Mouse (Mus musculus) liver, embryonic 13.5 days (tissue): ENCODE measurements around the gene Klhl31. TPM values are rescaled to one million over a fixed set of nuclear protein-coding genes. Genes with fewer than 3 reads are reported as not detected.
A peak's percentile ranks its signal among the peaks of the same experiment; 100 is the strongest.

Experiments
- ATAC-seq: fragments of 200-750 bp; cut with Nextera tagmentation; 2 replicates; pipeline ENCODE4 v1.8.0; 2017; ENCODE audit warnings: low read depth, mild to moderate bottlenecking, moderate number of reproducible peaks, moderate library complexity
- DNase-seq: peaks from one replicate; pipeline ENCODE4 v3.0.0; 2022
- H3K27ac ChIP-seq: fragments of 300-500 bp; sonication (generic); 2 replicates; pipeline ENCODE4 v1.5.1; 2015; ENCODE audit warnings: moderate library complexity, mild to moderate bottlenecking, inconsistent platforms
- H3K27me3 ChIP-seq: fragments of 300-500 bp; sonication (generic); 2 replicates; pipeline ENCODE4 v1.6.1; 2015; ENCODE audit warnings: mild to moderate bottlenecking, inconsistent platforms
- H3K36me3 ChIP-seq: fragments of 300-500 bp; sonication (generic); 2 replicates; pipeline ENCODE4 v1.6.1; 2015; ENCODE audit warnings: mild to moderate bottlenecking, inconsistent platforms
- H3K4me1 ChIP-seq: fragments of 300-500 bp; sonication (generic); replicated peaks from 2 replicates; pipeline ENCODE4 v1.6.1; 2015; ENCODE audit warnings: inconsistent platforms
- H3K4me2 ChIP-seq: fragments of 300-500 bp; sonication (generic); 2 replicates; pipeline ENCODE4 v1.6.1; 2015; ENCODE audit warnings: inconsistent platforms, mild to moderate bottlenecking, moderate library complexity
- H3K4me3 ChIP-seq: fragments of 300-500 bp; sonication (generic); replicated peaks from 2 replicates; pipeline ENCODE4 v1.5.1; 2015; ENCODE audit warnings: mild to moderate bottlenecking, inconsistent platforms
- H3K9ac ChIP-seq: fragments of 300-500 bp; sonication (generic); 2 replicates; pipeline ENCODE4 v1.6.1; 2015; ENCODE audit warnings: mild to moderate bottlenecking, inconsistent platforms
- H3K9me3 ChIP-seq: fragments of 300-500 bp; sonication (generic); replicated peaks from 2 replicates; pipeline ENCODE4 v1.6.1; 2016; ENCODE audit warnings: inconsistent platforms
- WGBS: fragments of 180-500 bp; shearing (Covaris S2); methylation state at CpG from one replicate; pipeline ENCODE4 v1.1.7; 2015; ENCODE audit not compliant: insufficient replicate concordance; 5-methylcytosine and 5-hydroxymethylcytosine counted together
- polyA plus RNA-seq: library from polyadenylated mRNA; unstranded; fragments of >200 nt; fragmentation: Nextera tagmentation; extraction: Ambion mirVana; gene quantifications from 2 replicates; pipeline ENCODE4 v1.2.1, GENCODE M21; 2015

The Klhl31 gene
- 0.24 TPM in 2 replicates for polyA plus RNA-seq

- Histone ChIP-seq H3K27me3 (no peaks in the 10 kb centered on the region), H3K36me3 (no peaks in the 10 kb centered on the region), H3K9me3 (no peaks in the 10 kb centered on the region), H3K4me3 (no peak within 1 kb of the TSS), H3K4me2 (no peak within 1 kb of the TSS), H3K4me1 (no peaks in the 10 kb centered on the region), H3K9ac (no peak within 1 kb of the TSS), H3K27ac (no peak within 1 kb of the TSS)
- 37% methylated on average over 10 of the region's 10 CpGs for WGBS
- no peak for ATAC-seq
- no peak for DNase-seq
Observed at GRCm38 (mm10) chr9:77636450-77636951, at the start of gene Klhl31. Gene Klhl31, plus strand, starts transcription at chr9:77636500.

- Histone ChIP-seq H3K4me1 (no peaks in the 10 kb centered on the region), H3K9me3 (no peaks in the 10 kb centered on the region), H3K4me3 (no peak overlapping the region), H3K9ac (no peak overlapping the region), H3K36me3 (no peaks in the 10 kb centered on the region), H3K4me2 (no peak overlapping the region), H3K27ac (no peak overlapping the region), H3K27me3 (no peaks in the 10 kb centered on the region)
- ATAC-seq (no peak), DNase-seq (no peak)
- WGBS: 65% methylated on average over 6 of the region's 6 CpGs
Observed at GRCm38 (mm10) chr9:77586806-77587591, 49.3 kb upstream of the Klhl31 start.

- no peaks in the 10 kb centered on the region for H3K9me3 ChIP-seq
- DNase-seq (no peak), ATAC-seq (no peak)
- 76% methylated on average over 7 of the region's 7 CpGs for WGBS
- H3K4me3 ChIP-seq: no peak overlapping the region
- H3K4me2 ChIP-seq: no peak overlapping the region
- H3K27ac ChIP-seq: no peak overlapping the region
- H3K4me1 ChIP-seq: no peaks in the 10 kb centered on the region
- no peaks in the 10 kb centered on the region for H3K27me3 ChIP-seq
- H3K9ac ChIP-seq: no peak overlapping the region
- H3K36me3 ChIP-seq: no peaks in the 10 kb centered on the region
Observed at GRCm38 (mm10) chr9:77587616-77588015, 48.7 kb upstream of the Klhl31 start.

- Histone ChIP-seq H3K27me3 (no peaks in the 10 kb centered on the region), H3K9ac (no peak overlapping the region), H3K36me3 (no peaks in the 10 kb centered on the region), H3K27ac (no peak overlapping the region), H3K9me3 (no peaks in the 10 kb centered on the region), H3K4me1 (no peaks in the 10 kb centered on the region), H3K4me2 (no peak overlapping the region), H3K4me3 (no peak overlapping the region)
- ATAC-seq (no peak), DNase-seq (no peak)
- 32% methylated on average over 2 of the region's 2 CpGs for WGBS
Observed at GRCm38 (mm10) chr9:77589496-77589895, 46.8 kb upstream of the Klhl31 start.

- H3K27ac ChIP-seq: no peak overlapping the region
- WGBS: 40% methylated on average over 4 of the region's 4 CpGs
- H3K9me3 ChIP-seq: no peaks in the 10 kb centered on the region
- H3K9ac ChIP-seq: no peak overlapping the region
- DNase-seq: no peak
- ATAC-seq: no peak
- H3K27me3 ChIP-seq: no peaks in the 10 kb centered on the region
- H3K36me3 ChIP-seq: no peaks in the 10 kb centered on the region
- H3K4me2 ChIP-seq: no peak overlapping the region
- no peaks in the 10 kb centered on the region for H3K4me1 ChIP-seq
- no peak overlapping the region for H3K4me3 ChIP-seq
Observed at GRCm38 (mm10) chr9:77592423-77592822, 43.9 kb upstream of the Klhl31 start.

- no peak for DNase-seq
- no peak overlapping the region for H3K27ac ChIP-seq
- H3K4me3 ChIP-seq: no peak overlapping the region
- WGBS: 62% methylated on average over 12 of the region's 12 CpGs
- no peaks in the 10 kb centered on the region for H3K9me3 ChIP-seq
- no peaks in the 10 kb centered on the region for H3K27me3 ChIP-seq
- no peak overlapping the region for H3K9ac ChIP-seq
- ATAC-seq: no peak
- no peak overlapping the region for H3K4me2 ChIP-seq
- no peaks in the 10 kb centered on the region for H3K4me1 ChIP-seq
- no peaks in the 10 kb centered on the region for H3K36me3 ChIP-seq
Observed at GRCm38 (mm10) chr9:77595006-77595626, 41.2 kb upstream of the Klhl31 start.

- Histone ChIP-seq H3K27me3 (no peaks in the 10 kb centered on the region), H3K4me3 (no peak overlapping the region), H3K9ac (no peak overlapping the region), H3K9me3 (no peaks in the 10 kb centered on the region), H3K36me3 (no peaks in the 10 kb centered on the region), H3K27ac (no peak overlapping the region), H3K4me1 (no peaks in the 10 kb centered on the region), H3K4me2 (no peak overlapping the region)
- ATAC-seq (no peak), DNase-seq (peak; percentile 59)
- 20% methylated on average over 7 of the region's 7 CpGs for WGBS
Observed at GRCm38 (mm10) chr9:77596355-77596754, 39.9 kb upstream of the Klhl31 start.

- 32% methylated on average over 3 of the region's 3 CpGs for WGBS
- no peak for DNase-seq
- Histone ChIP-seq H3K9ac (no peak overlapping the region), H3K4me1 (no peaks in the 10 kb centered on the region), H3K27me3 (no peaks in the 10 kb centered on the region), H3K4me2 (no peak overlapping the region), H3K27ac (no peak overlapping the region), H3K9me3 (no peaks in the 10 kb centered on the region), H3K36me3 (no peaks in the 10 kb centered on the region), H3K4me3 (no peak overlapping the region)
- no peak for ATAC-seq
Observed at GRCm38 (mm10) chr9:77598560-77598959, 37.7 kb upstream of the Klhl31 start.

- Histone ChIP-seq H3K4me2 (no peak overlapping the region), H3K4me1 (no peaks in the 10 kb centered on the region), H3K27me3 (no peaks in the 10 kb centered on the region), H3K9ac (no peak overlapping the region), H3K9me3 (no peaks in the 10 kb centered on the region), H3K36me3 (no peaks in the 10 kb centered on the region), H3K4me3 (no peak overlapping the region), H3K27ac (no peak overlapping the region)
- 72% methylated on average over 10 of the region's 10 CpGs for WGBS
- ATAC-seq (no peak), DNase-seq (no peak)
Observed at GRCm38 (mm10) chr9:77602302-77603266, 33.7 kb upstream of the Klhl31 start.

- Histone ChIP-seq H3K9ac (no peak overlapping the region), H3K4me3 (no peak overlapping the region), H3K27ac (no peak overlapping the region), H3K9me3 (no peaks in the 10 kb centered on the region), H3K36me3 (no peaks in the 10 kb centered on the region), H3K27me3 (no peaks in the 10 kb centered on the region), H3K4me2 (no peak overlapping the region), H3K4me1 (no peaks in the 10 kb centered on the region)
- WGBS: 78% methylated on average over 1 of the region's 1 CpGs
- ATAC-seq (no peak), DNase-seq (no peak)
Observed at GRCm38 (mm10) chr9:77603965-77604509, 32.3 kb upstream of the Klhl31 start.

- 24% methylated on average over 6 of the region's 6 CpGs for WGBS
- no peak for ATAC-seq
- no peak overlapping the region for H3K9ac ChIP-seq
- no peak overlapping the region for H3K4me2 ChIP-seq
- H3K4me1 ChIP-seq: no peaks in the 10 kb centered on the region
- no peak overlapping the region for H3K27ac ChIP-seq
- no peaks in the 10 kb centered on the region for H3K9me3 ChIP-seq
- DNase-seq: no peak
- no peak overlapping the region for H3K4me3 ChIP-seq
- no peaks in the 10 kb centered on the region for H3K36me3 ChIP-seq
- H3K27me3 ChIP-seq: no peaks in the 10 kb centered on the region
Observed at GRCm38 (mm10) chr9:77607295-77607694, 29.0 kb upstream of the Klhl31 start.
